Mouse (Mus musculus): ENCODE results near the gene Mtmr12. TPM values are rescaled to one million over a fixed set of nuclear protein-coding genes. Genes with fewer than 3 reads are reported as not detected.

Gene Mtmr12
- polyA plus RNA-seq, 1 experiment, result 5.5 TPM

DNA sequence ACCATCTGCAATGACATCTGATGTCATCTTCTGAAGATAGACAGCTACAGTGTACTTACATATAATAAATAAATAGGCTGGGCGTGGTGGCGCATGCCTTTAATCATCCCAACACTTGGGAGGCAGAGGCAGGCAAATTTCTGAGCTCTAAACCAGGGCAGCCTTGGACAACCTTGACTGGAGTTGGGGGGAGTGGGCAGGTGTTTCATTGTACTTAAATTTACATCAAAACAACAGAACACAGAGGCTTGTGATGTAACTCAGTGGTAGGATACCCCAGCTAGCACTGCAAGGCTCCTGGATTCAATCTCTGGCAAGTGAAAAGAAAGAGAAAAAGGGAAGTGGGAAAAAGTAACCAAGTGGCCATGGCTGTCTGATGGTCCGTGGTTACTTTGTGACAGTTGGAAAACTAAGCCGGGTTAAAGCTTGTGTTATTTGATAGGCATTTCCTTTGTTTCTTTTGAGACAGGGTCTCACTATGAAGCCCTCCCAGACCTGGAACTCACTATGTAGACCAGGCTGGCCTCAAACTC is 70.3 kb downstream of the Mtmr12 start:
- TF ChIP-seq GATA1 (IDR thresholded peaks at IDR 0.05; ENCODE audit: low read length), result no peak

DNA sequence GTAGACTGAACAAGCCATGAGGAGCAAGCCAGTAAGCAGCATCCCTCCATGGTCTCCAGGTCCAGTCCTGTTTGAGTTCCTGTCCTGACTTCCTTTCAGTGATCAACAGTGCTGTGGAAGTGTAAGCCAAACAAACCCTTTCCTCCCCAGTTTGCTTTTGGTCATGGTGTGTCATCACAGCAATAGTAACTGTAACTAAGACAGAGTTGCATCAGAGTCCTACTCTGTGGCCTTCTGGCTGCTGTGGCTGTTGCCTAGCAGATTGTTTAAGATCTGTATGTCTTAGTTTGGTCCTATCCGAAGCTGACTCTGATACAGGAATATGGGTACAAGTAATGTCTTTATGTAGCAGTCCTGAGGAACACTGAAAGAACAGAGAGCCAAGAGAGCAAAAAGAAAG is 75.0 kb downstream of the Mtmr12 start:
- no peak for TF ChIP-seq GATA1 (IDR thresholded peaks at IDR 0.05; ENCODE audit: low read length)

DNA sequence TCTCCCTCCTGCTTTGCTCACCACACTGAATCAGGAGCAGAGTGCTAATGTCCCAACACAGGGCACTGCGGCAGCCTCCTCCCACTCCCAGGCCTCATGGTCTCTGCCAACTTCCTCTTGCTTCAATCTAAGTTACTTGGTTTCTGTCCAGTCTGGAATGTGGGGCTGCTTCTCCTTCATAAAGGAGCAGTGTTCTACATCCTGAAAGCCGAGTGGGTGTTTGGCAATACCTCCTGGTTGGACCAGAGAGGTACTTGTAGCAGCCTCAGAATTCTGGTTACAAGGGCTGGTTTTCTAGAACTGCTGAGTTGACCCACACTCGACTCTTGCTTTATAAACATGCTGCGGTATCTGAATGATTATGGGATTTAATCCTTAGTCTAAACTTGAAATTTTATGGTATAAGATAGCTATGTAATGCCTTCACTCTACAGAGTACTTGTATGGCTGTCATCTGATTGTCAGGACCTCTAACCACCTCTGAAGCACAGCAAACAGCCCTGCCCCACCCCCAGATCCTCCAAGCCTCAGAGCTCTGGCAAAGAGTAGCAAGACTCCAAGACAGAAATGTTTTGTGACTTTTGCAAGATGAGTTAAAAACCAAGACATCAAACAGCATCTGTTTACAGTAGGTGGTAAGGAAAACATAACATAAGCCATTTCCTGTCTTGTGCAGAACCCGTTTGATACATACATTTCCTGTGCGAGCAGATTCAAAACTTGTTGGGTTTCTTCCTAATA is 80.1 kb downstream of the Mtmr12 start:
- no peak for TF ChIP-seq GATA1 (IDR thresholded peaks at IDR 0.05; ENCODE audit: low read length)

DNA sequence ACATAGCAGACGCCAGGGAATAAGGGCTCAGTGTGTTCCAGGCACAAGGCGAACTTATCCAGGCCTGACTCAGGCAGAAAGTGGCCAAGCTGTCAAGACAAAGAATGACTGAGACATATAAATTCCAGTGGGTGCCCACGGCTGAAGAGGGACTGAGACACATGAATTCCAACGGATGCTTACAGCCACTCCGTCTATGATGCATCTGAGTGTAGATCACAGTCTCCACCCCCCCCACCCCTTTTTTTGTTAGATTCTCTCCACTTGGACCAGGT is 80.6 kb downstream of the Mtmr12 start:
- no peak for TF ChIP-seq GATA1 (IDR thresholded peaks at IDR 0.05; ENCODE audit: low read length)

- no peak for TF ChIP-seq GATA1 (IDR thresholded peaks at IDR 0.05; ENCODE audit: low read length)
Observed at GRCm38 (mm10) chr15:12290330-12290729, 85.5 kb downstream of the Mtmr12 start.

- no peak for TF ChIP-seq GATA1 (IDR thresholded peaks at IDR 0.05; ENCODE audit: low read length)
Observed at GRCm38 (mm10) chr15:12291757-12292156, 86.9 kb downstream of the Mtmr12 start.

DNA sequence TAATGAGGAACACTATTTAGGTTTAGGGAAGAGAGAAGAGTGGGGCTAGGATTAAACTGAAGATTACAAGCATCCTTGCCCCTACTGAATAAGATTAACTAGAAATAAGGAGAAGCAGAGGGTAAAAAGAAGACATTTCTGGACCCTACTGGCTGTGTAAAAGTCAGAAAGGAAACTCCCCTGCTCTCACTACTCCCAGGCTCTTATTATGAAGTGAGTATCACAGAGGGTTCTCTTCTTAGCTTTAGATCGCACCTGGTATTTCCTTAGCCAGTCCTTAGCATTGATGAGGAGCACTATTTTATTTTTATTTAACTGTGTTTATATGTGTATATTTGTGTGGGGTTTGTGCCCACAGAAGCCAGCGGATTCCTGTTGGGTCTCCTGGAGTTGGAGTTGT is 91.4 kb downstream of the Mtmr12 start:
- no peak for TF ChIP-seq GATA1 (IDR thresholded peaks at IDR 0.05; ENCODE audit: low read length)

DNA sequence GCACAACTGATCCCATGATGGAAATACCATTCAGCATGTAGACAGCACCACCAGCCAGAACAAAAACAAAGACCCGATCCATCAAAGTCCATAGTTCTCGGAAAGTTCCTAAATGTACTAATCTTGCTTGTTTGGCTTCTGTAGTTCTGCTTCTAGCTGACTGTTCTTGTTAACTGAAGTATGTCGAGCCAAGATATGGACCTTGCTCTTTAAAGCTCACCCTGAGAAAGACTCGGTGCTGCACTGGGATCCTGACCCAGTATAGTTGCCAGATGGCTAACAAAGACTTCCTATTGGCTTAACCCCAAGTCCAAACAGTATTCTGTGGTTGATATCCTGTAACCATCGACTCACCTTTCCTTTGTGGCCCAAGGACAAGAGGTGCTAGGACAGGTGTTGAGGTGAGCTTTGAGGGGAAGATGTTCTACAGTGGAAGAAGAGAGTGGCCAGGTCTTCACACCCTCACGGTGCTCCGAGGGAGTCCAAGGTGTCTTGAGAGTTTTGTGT is 93.5 kb downstream of the Mtmr12 start:
- TF ChIP-seq GATA1 (IDR thresholded peaks at IDR 0.05; ENCODE audit: low read length), result no peak

DNA sequence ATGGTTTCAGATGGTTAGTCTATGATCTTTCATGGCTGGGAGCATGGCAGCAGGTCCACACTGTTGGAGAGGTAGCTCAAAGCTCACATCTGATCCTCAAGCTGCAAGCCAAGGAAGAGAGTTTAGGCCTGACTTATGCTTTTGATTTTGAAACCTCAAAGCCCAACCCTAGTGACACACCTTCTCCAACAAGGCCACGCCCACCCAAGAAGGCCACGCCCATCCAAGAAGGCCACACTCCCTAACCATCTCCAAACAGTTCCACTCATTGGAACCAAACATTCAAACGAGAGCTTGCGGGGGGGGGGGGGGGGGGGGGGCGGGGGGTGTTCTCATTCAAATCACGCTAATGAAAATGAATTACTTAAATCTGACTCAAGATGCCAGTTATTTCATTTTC is 96.9 kb downstream of the Mtmr12 start:
- no peak for TF ChIP-seq GATA1 (IDR thresholded peaks at IDR 0.05; ENCODE audit: low read length)

- no peak for TF ChIP-seq GATA1 (IDR thresholded peaks at IDR 0.05; ENCODE audit: low read length)
Observed at GRCm38 (mm10) chr15:12306188-12307071, 101.6 kb downstream of the Mtmr12 start.

DNA sequence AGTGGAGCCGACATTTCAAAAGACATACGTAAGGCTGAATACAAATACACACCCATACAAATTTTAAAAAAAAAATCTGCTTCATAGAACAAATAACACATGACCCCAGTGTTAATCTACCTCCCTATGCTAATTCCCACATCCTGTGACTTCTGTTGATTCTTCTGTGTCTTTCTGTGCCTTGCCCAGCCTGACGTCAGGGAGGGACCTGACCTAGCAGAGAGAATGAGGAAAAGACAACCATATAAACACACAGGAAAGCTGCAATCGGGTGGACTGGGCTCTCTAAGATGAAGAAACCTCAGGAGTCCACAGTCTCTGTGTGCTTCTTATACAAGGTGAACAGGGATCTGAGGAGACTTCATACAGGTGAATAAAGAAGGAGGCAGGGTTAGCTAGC is 102.3 kb downstream of the Mtmr12 start:
- TF ChIP-seq GATA1 (IDR thresholded peaks at IDR 0.05; ENCODE audit: low read length), result no peak

DNA sequence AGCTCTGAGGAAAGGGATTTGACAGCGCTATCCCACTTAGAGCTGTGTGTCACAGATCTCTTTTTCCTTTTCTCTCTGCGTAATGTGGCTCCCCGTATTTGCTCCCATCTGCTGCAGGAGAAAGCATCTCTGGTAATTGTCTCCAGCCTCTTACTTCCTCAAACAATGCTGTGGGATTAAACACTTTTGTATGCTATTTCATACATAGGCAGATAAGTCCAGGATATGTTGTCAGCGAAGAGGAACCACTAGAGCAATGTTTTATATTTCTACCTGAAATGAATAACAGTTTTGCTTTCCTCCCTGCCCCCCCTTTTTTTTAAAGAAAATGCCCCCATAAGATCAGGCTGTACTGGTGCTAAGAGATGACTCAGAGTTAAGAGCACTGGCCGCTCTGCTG is 103.7 kb downstream of the Mtmr12 start:
- no peak for TF ChIP-seq GATA1 (IDR thresholded peaks at IDR 0.05; ENCODE audit: low read length)

DNA sequence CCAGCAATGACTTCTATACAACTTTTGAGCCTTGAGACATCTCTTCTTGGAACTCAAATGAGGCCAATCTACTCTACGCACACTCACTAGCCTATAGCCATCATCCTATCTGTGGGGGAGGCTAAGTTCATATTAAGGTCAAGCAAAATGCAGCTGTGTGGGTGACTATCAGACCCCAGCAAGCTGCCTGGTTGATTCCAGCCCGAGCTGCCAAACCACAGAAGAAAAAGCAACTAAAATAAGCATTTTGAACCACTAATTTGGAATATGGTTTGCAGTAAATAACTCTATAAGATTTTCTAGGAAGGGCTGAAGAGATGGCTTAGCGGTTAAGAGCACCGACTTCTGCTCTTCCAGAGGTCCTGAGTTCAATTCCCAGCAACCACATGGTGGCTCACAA is 105.8 kb downstream of the Mtmr12 start:
- peak; percentile 53 for TF ChIP-seq GATA1 (IDR thresholded peaks at IDR 0.05; ENCODE audit: low read length)

GRCm38 (mm10) chr15:12311465-12311864 is 106.6 kb downstream of the Mtmr12 start:
- TF ChIP-seq GATA1 (IDR thresholded peaks at IDR 0.05; ENCODE audit: low read length), result no peak

DNA sequence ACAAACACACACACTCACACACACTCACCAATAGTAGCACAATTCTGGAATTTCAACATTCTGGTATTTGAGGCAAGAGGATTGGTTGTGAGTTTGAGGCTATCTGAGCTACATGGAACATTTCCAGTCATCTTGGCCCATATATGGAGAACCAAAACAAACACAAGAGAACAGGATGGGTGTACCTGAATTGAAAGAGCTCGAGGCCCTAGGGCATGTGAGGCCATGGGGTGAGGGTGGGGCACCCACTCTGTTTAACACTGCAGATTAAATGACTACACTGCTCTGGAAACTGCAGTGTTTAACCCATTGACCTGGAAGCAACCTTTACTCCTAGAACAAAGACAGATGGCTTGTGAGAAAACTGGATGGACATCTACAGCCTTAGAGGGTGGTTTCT is 108.4 kb downstream of the Mtmr12 start:
- no peak for TF ChIP-seq GATA1 (IDR thresholded peaks at IDR 0.05; ENCODE audit: low read length)

DNA sequence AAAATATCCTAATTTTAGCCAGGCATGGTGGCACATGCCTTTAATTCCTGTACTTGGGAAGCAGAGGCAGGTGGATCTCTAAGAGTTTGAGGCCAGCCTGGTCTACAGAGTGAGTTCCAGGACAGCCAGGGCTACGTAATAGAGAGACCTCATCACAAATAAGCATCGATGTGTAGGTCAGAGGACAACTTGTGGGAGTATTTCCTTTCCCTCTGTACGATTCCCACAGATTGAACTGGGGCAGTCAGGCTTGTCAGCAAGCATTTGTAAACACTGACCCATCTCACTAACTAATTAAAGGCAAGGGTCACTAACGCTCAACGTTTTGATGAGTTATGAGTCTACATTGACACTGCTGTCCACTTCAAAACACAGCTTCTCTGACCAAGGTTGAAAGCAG is 109.8 kb downstream of the Mtmr12 start:
- TF ChIP-seq GATA1 (IDR thresholded peaks at IDR 0.05; ENCODE audit: low read length), result no peak

All from G1E-ER4 (cell line).